Mouse (Mus musculus) lung, postnatal 0 days (tissue): Measurements from ENCODE around the gene Mical2. TPM values are rescaled to one million over a fixed set of nuclear protein-coding genes. Genes with fewer than 3 reads are reported as not detected.

ENCODE experiments used
- ATAC-seq: fragments of 200-750 bp; cut with Nextera tagmentation; 2 replicates; pipeline ENCODE4 v1.8.0; 2017; ENCODE audit warnings: moderate library complexity
- DNase-seq: peaks from one replicate; pipeline ENCODE4 v3.0.0-alpha.2; 2016; ENCODE audit warnings: low spot score
- H3K27ac ChIP-seq: fragments of 300-500 bp; sonication (generic); 2 replicates; pipeline ENCODE4 v1.5.1; 2014; ENCODE audit warnings: antibody characterized with exemption, mild to moderate bottlenecking, low read length, mixed read lengths
- H3K27me3 ChIP-seq: fragments of 300-500 bp; sonication (generic); replicated peaks from 2 replicates; pipeline ENCODE4 v1.6.1; 2014; ENCODE audit warnings: low read length, mixed read lengths; ENCODE audit not compliant: insufficient read depth
- H3K36me3 ChIP-seq: fragments of 300-500 bp; sonication (generic); 2 replicates; pipeline ENCODE4 v1.6.1; 2014; ENCODE audit warnings: low read length, mixed read lengths; ENCODE audit not compliant: insufficient read depth
- H3K4me1 ChIP-seq: fragments of 300-500 bp; sonication (generic); 2 replicates; pipeline ENCODE4 v1.6.1; 2014; ENCODE audit warnings: antibody characterized with exemption, low read depth, low read length, mixed read lengths; ENCODE audit not compliant: insufficient read depth
- H3K4me2 ChIP-seq: fragments of 300-500 bp; sonication (generic); replicated peaks from 2 replicates; pipeline ENCODE4 v1.6.1; 2014; ENCODE audit warnings: low read depth, mild to moderate bottlenecking, low read length, moderate library complexity, mixed read lengths
- H3K4me3 ChIP-seq: fragments of 300-500 bp; sonication (generic); 2 replicates; pipeline ENCODE4 v1.5.1; 2014; ENCODE audit warnings: low read depth, low read length
- H3K9ac ChIP-seq: fragments of 300-500 bp; sonication (generic); replicated peaks from 2 replicates; pipeline ENCODE4 v1.6.1; 2014; ENCODE audit warnings: low read depth, mild to moderate bottlenecking
- H3K9me3 ChIP-seq: fragments of 300-500 bp; sonication (generic); 2 replicates; pipeline ENCODE4 v1.6.1; 2016; ENCODE audit warnings: low read length, mixed read lengths
- CTCF ChIP-seq: IDR thresholded peaks from 2 replicates; pipeline ENCODE4 v1.5.1; 2016; ENCODE audit warnings: antibody characterized with exemption, mild to moderate bottlenecking
- EP300 ChIP-seq: IDR thresholded peaks from 2 replicates; pipeline ENCODE4 v1.6.1; 2016; ENCODE audit warnings: antibody characterized with exemption, mild to moderate bottlenecking, control low read depth
- WGBS: fragments of 180-500 bp; shearing (Covaris S2); extraction: QIAGEN DNeasy Blood & Tissue Kit; methylation state at CpG from one replicate; pipeline ENCODE4 v1.1.7; 2014; 5-methylcytosine and 5-hydroxymethylcytosine counted together
- polyA plus RNA-seq: library from polyadenylated mRNA; unstranded; fragments of >200 nt; fragmentation: Nextera tagmentation; extraction: Ambion mirVana; gene quantifications from 2 replicates; pipeline ENCODE4 v1.2.1, GENCODE M21; 2015

Mical2 gene
- polyA plus RNA-seq, 1 experiment from 2014 or later: 19.7 TPM

DNA sequence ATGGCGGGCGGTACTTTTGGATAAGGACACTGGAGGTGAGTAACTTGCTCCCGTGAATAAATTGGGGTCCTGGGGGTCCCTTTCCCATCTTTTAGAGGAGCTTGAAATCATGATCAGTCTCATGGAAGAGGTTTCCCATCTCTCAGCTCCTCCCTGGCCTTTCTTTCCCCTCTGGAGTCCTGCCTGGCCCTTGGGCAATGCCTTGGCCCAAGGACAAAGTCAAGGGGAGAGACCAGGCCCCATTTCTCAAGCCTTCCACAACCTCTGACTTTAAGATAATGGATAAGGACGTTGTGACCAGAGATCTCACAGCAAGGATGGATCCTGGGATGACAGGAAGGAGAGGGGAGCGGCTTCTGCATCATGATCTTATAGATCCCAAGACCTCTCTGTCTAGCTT is 152.4 kb downstream of the Mical2 start:
- TF ChIP-seq EP300 (no peak), CTCF (no peak)
- Histone ChIP-seq H3K4me1 (no peaks in the 10 kb centered on the region), H3K36me3 (no peaks in the 10 kb centered on the region), H3K4me3 (no peak overlapping the region), H3K9me3 (no peaks in the 10 kb centered on the region), H3K4me2 (no peak overlapping the region), H3K27me3 (no peaks in the 10 kb centered on the region), H3K9ac (no peak overlapping the region), H3K27ac (no peak overlapping the region)
- ATAC-seq (no peak), DNase-seq (no peak)
- WGBS: 81% methylated on average over 5 of the region's 5 CpGs

DNA sequence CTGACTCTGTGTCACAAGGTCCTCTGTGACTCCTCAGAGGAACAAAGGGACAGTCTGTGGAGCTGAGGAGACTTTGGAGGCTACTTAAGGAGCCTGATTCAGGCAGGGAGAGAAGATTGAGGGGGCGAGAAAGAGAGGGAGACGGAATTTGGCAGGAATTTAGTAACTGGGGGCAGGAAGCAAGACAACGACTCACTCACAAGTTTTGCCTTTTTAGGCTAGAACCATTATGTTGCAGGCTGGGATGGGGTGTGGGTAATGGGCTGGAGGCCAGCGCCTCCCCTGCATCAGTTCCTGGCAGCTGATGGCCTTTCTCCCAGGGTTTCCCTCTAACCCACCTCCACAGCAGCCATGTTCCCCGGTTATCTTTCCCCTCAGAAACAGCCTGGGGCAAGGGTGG is 152.8 kb downstream of the Mical2 start:
- Histone ChIP-seq H3K4me3 (no peak overlapping the region), H3K36me3 (no peaks in the 10 kb centered on the region), H3K9me3 (no peaks in the 10 kb centered on the region), H3K4me2 (no peak overlapping the region), H3K27me3 (no peaks in the 10 kb centered on the region), H3K4me1 (no peaks in the 10 kb centered on the region), H3K9ac (no peak overlapping the region), H3K27ac (no peak overlapping the region)
- WGBS: 64% methylated on average over 5 of the region's 5 CpGs
- no peak for TF ChIP-seq EP300
- no peak for TF ChIP-seq CTCF
- ATAC-seq (no peak), DNase-seq (no peak)

DNA sequence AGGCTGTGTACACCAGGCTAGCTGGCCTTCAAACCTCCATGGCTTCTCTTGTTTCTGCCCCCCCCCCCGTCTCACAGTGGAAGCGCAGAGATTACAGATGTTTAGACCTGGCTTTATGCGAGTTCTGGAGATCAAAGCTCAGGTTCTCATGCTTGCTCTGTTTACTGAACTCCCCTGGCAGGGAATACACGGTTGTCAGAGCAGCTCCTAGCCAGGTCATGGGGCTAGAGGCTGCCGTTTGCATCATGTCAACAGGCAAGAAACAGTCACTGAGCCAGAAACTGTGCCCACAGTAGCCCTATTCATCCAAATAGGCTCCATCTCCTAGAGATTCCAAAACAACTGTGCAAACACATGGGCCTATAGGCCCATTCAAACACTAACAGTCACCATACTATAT is 160.9 kb downstream of the Mical2 start:
- Histone ChIP-seq H3K4me2 (no peak overlapping the region), H3K27ac (no peak overlapping the region), H3K9me3 (no peaks in the 10 kb centered on the region), H3K27me3 (no peaks in the 10 kb centered on the region), H3K36me3 (no peaks in the 10 kb centered on the region), H3K4me1 (peaks cover 6% of the 10 kb centered on the region; the same call in 1 of the 2 replicates), H3K9ac (no peak overlapping the region), H3K4me3 (no peak overlapping the region)
- 48% methylated on average over 5 of the region's 5 CpGs for WGBS
- DNase-seq (no peak), ATAC-seq (no peak)
- TF ChIP-seq CTCF: no peak
- no peak for TF ChIP-seq EP300

DNA sequence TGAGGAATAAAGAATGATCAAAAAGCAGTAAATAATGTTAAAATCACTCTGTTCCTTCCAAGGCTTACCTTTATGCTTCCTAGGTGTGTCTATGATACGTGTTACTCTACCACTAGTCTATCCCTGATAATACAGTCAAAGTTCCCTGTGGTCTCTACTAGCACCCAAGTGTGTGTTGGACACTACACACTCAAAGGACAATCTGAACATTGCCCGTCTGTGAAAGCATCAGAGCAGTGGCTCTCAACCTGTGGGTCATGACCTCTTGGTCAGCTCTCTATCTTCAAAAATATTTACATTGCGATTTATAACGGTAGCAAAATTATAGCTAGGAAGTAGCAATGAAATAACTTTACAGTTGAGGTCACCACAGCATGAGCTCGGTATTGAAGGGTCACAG is 162.2 kb downstream of the Mical2 start:
- 69% methylated on average over 5 of the region's 5 CpGs for WGBS
- H3K36me3 ChIP-seq: no peaks in the 10 kb centered on the region
- peaks cover 6% of the 10 kb centered on the region; the same call in 1 of the 2 replicates for H3K4me1 ChIP-seq
- H3K27ac ChIP-seq: no peak overlapping the region
- H3K4me3 ChIP-seq: no peak overlapping the region
- no peaks in the 10 kb centered on the region for H3K9me3 ChIP-seq
- no peaks in the 10 kb centered on the region for H3K27me3 ChIP-seq
- no peak overlapping the region for H3K9ac ChIP-seq
- no peak overlapping the region for H3K4me2 ChIP-seq
- DNase-seq: no peak
- no peak for TF ChIP-seq EP300
- no peak for TF ChIP-seq CTCF
- ATAC-seq: no peak

DNA sequence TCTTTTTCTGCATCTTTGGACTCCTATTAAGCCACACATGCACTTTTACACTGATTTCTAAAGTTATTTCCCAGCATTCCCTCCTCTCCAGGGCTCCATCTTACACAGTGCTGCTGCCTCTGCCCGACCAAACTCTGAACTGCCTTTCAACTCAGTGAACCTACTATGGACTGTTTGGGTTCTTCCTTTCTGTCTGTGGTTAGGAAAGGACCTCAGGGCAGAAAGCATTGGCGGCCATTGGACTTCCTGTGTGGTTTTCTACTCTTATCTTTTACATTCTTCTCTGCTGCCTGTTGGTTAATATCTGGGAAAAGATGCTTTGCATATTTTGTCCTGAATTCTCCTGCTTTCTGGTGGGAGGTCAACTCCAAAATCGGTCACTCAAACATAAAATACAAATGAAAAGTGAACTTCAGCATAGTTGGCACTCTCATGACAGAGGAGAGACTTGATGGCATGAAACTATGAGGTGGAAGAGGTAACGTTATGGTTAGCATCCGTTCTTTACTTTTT is 162.8 kb downstream of the Mical2 start:
- H3K4me1 ChIP-seq: peaks cover 6% of the 10 kb centered on the region; the same call in 1 of the 2 replicates
- H3K36me3 ChIP-seq: no peaks in the 10 kb centered on the region
- 61% methylated on average over 5 of the region's 5 CpGs for WGBS
- H3K9me3 ChIP-seq: no peaks in the 10 kb centered on the region
- no peak for DNase-seq
- TF ChIP-seq CTCF: no peak
- TF ChIP-seq EP300: no peak
- H3K4me2 ChIP-seq: no peak overlapping the region
- no peaks in the 10 kb centered on the region for H3K27me3 ChIP-seq
- H3K4me3 ChIP-seq: no peak overlapping the region
- H3K27ac ChIP-seq: no peak overlapping the region
- no peak for ATAC-seq
- no peak overlapping the region for H3K9ac ChIP-seq

DNA sequence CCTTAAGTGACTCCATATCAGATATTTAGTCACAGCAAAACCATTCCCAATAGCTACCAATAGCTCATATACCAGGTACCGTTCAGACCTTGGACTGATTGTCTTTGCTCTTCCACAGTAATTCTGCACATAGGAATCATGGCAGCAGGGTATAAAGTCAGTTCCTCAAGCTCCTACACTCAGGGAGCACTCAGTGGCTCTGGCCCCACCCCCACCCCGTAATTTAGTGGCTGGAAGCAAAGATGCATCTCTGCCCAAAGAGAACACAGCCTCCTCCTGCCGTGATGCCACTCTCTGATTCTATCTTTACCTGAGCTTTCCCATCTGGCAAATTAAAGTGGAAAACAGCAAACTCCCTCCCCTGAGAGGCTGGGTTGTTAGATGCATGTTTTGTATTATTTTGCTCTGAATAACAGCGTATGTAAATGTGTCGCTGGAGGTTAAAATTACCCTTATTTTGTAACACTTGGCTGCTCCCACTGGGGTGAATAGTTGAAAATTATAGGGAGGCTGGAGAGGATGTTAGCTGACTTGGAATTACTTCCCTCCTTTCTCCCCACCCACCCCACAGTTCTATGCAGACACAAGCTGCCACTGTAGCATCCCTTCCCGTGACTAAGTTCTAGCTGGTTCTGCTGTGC is 164.1 kb downstream of the Mical2 start:
- H3K4me3 ChIP-seq: no peak overlapping the region
- DNase-seq (no peak), ATAC-seq (no peak)
- no peaks in the 10 kb centered on the region for H3K27me3 ChIP-seq
- H3K4me2 ChIP-seq: no peak overlapping the region
- H3K9me3 ChIP-seq: no peaks in the 10 kb centered on the region
- H3K27ac ChIP-seq: no peak overlapping the region
- 45% methylated on average over 6 of the region's 6 CpGs for WGBS
- no peak overlapping the region for H3K9ac ChIP-seq
- peaks cover 6% of the 10 kb centered on the region; the same call in 1 of the 2 replicates for H3K4me1 ChIP-seq
- no peaks in the 10 kb centered on the region for H3K36me3 ChIP-seq
- TF ChIP-seq EP300 (no peak), CTCF (no peak)
